Comparison of ENCODE assay signal across 8 mouse cellular contexts in genomic region chr17:12880178-12880577, GRCm38 (mm10). TPM values are rescaled to one million over a fixed set of nuclear protein-coding genes. Genes with fewer than 3 reads are reported as not detected.
DNase-seq lines count a peak whose midpoint lies in the region; ATAC-seq lines count a peak whose summit lies in the region.

No protein-coding gene starts in this region.

- H3K4me3 ChIP-seq in intestine, embryonic 15.5 days (replicated peaks), result no peak overlapping the region

- no peak overlapping the region for H3K27ac ChIP-seq in intestine, embryonic 15.5 days

- H3K9me3 ChIP-seq in intestine, embryonic 15.5 days, result no peaks in the 10 kb centered on the region

- ATAC-seq in intestine, embryonic 15.5 days, result peak; percentile 86

- intact Hi-C loops in left cerebral cortex, postnatal 14 days (cut with DNase I), result loop anchor here (5.0 kb wide), 1 partner anchor 117 kb away; no protein-coding TSS in a partner anchor

- no peaks in the 10 kb centered on the region for H3K4me1 ChIP-seq in intestine, embryonic 15.5 days (replicated peaks)

- 2% methylated on average over 14 of the region's 14 CpGs for WGBS in intestine, embryonic 15.5 days

- peak; percentile 73 to 74 for DNase-seq in adrenal gland, adult 18-20 months (ENCODE audit: low spot score in 2 of 2)
- DNase-seq in embryo, embryonic 11 days, result peak; percentile 89
- peak; percentile 58 to 82 for DNase-seq in gastrocnemius, postnatal 4 days (ENCODE audit: low spot score in 2 of 2)
- peak; percentile 92 to 93 for DNase-seq in left cerebral cortex, postnatal 14 days (ENCODE audit: low spot score in 2 of 2)
- peak; percentile 88 for DNase-seq in mesoderm, embryonic 11.5 days (ENCODE audit: low read depth, low spot score)
- DNase-seq in right cerebral cortex, postnatal 36 days (ENCODE audit: low spot score in 2 of 2), result peak; percentile 73 to 78
- DNase-seq in urinary bladder, postnatal 4 days (ENCODE audit: low spot score in 2 of 2), result peak; percentile 63 to 81

- 0 out of 2 replicates have a peak overlapping the region, but pooled peaks have one; percentile 9 for H3K9ac ChIP-seq in intestine, embryonic 15.5 days

- no peaks in the 10 kb centered on the region for H3K27me3 ChIP-seq in intestine, embryonic 15.5 days (replicated peaks)

- no peaks in the 10 kb centered on the region for H3K36me3 ChIP-seq in intestine, embryonic 15.5 days

- peak overlapping the region; percentile 50 for H3K4me2 ChIP-seq in intestine, embryonic 15.5 days (replicated peaks)

RNA-seq across cellular contexts. Expression of gene Mrgprh, which starts 4.3 kb away (rescaled TPM):
- under 1 TPM in 1 of 2 experiments, not detected in 1; 0.16 TPM for total RNA-seq in adrenal gland, adult 18-20 months (2021)
- total RNA-seq in gastrocnemius, postnatal 4 days (2021), result 1 to 10 TPM; 1.8 to 2.0 TPM
- polyA plus RNA-seq in intestine, embryonic 15.5 days (2015; fragmentation: Nextera tagmentation; extraction: Ambion mirVana), result not detected in 2 replicates
- total RNA-seq in left cerebral cortex, postnatal 14 days (2021), result under 1 TPM; 0.29 to 0.44 TPM

RNA-seq across cellular contexts. Expression of gene Mas1, which starts 12.2 kb away (rescaled TPM):
- total RNA-seq in adrenal gland, adult 18-20 months (2021), result not detected
- 1 to 10 TPM; 1.3 to 1.6 TPM for total RNA-seq in gastrocnemius, postnatal 4 days (2021)
- 0.38 and 0.40 TPM in 2 replicates for polyA plus RNA-seq in intestine, embryonic 15.5 days (2015; fragmentation: Nextera tagmentation; extraction: Ambion mirVana)
- 10 to 100 TPM; 25.5 to 26.0 TPM for total RNA-seq in left cerebral cortex, postnatal 14 days (2021)

RNA-seq across cellular contexts. Expression of gene Pnldc1, which starts 29.9 kb away (rescaled TPM):
- total RNA-seq in adrenal gland, adult 18-20 months (2021), result 1 to 10 TPM; 3.3 to 5.5 TPM
- total RNA-seq in gastrocnemius, postnatal 4 days (2021), result 1 to 10 TPM in 1 of 2 experiments, under 1 TPM in 1; 0.31 to 2.0 TPM
- polyA plus RNA-seq in intestine, embryonic 15.5 days (2015; fragmentation: Nextera tagmentation; extraction: Ambion mirVana), result 0.62 and 0.90 TPM in 2 replicates
- 1 to 10 TPM; 1.8 to 5.8 TPM for total RNA-seq in left cerebral cortex, postnatal 14 days (2021)

RNA-seq across cellular contexts. Expression of gene Tcp1, which starts 35.3 kb away (rescaled TPM):
- 100 to 1,000 TPM; 233 to 235 TPM for total RNA-seq in adrenal gland, adult 18-20 months (2021)
- 100 to 1,000 TPM; 290 to 292 TPM for total RNA-seq in gastrocnemius, postnatal 4 days (2021)
- 369 and 437 TPM in 2 replicates for polyA plus RNA-seq in intestine, embryonic 15.5 days (2015; fragmentation: Nextera tagmentation; extraction: Ambion mirVana)
- total RNA-seq in left cerebral cortex, postnatal 14 days (2021), result 100 to 1,000 TPM; 204 to 211 TPM

RNA-seq across cellular contexts. Expression of gene Mrpl18, which starts 36.0 kb away (rescaled TPM):
- 10 to 100 TPM; 69.9 to 72.7 TPM for total RNA-seq in adrenal gland, adult 18-20 months (2021)
- total RNA-seq in gastrocnemius, postnatal 4 days (2021), result 10 to 100 TPM; 81.4 to 83.4 TPM
- 173 and 181 TPM in 2 replicates for polyA plus RNA-seq in intestine, embryonic 15.5 days (2015; fragmentation: Nextera tagmentation; extraction: Ambion mirVana)
- 10 to 100 TPM; 55.1 to 58.4 TPM for total RNA-seq in left cerebral cortex, postnatal 14 days (2021)

Comparison
In these comparisons a context has a peak if more than half of its experiments do, and no peak if none do; other contexts are left out.
1. RNA of gene Mas1, which starts 12.2 kb away (total RNA-seq): 25.5 to 26.0 TPM in left cerebral cortex, postnatal 14 days; 1.3 to 1.6 TPM in gastrocnemius, postnatal 4 days and not detected in adrenal gland, adult 18-20 months; every median in the first group is over 10 times any median in the second.
2. Peak in every context shown above with its lines, with median percentiles within 50 percentile points of each other: DNase-seq.